Mouse (Mus musculus): ENCODE data around the gene Odf2l. TPM values are rescaled to one million over a fixed set of nuclear protein-coding genes. Genes with fewer than 3 reads are reported as not detected.

Gene Odf2l
- total RNA-seq, 2 experiments from 2014 or later = 14.0 to 24.4 TPM

DNA sequence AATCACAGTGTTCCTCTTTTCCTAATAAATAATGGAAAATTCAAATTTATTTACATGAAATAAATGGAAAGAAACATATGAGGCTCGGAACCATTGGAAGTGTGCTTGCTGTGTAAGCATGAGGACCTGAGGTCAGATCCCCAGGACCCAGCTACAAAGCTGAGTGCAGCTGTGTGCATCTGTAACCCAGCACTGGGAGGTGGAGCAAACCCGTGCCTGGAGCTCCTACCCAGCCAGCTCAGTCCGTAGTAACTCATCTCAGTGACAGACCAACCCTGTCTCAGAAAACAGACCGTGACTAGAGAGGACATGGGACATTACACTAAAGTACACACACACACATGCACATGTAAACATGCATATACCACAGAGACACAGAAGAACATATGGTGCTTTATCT lies 21.8 kb downstream of the Odf2l start:
- no peak for DNase-seq

DNA sequence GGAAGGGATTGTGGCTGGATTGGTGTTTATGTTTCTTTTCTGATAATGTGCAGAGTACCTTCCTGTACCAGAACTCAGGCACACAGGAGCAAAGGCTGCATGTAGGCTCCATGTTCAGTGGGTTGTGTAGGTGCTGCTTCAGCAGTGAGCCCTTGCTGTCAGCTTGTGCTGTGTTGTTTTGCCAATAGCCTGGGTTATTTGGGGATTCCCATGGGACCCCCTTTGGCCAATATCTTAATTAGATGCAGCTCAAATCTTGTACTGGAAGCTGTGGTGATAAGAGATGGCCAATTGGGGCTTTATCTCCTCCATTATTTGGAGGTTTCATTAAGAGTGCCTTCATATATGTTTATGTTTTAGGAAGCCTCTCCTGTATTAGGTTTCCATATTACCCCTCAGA lies 24.5 kb downstream of the Odf2l start:
- no peak for DNase-seq

DNA sequence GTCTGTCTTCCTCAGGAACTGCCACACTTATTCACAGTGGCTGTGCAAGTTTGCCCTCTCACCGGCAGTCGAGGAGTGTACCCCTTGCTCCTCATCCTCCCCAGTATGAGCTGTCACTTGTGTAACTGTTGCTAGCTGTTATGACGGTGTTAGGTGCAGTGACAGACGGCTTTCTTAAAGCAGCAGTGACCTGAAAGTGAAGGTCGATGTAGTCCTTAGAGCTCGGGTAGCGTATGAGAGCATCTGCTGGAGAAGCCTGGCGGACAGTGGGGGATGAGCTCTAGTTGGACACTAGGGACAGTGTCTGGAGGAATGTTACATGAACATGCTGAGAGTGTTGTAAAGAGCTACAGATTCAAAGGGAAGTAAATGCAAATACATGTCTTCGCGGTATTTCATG lies 25.5 kb downstream of the Odf2l start:
- no peak for DNase-seq

DNA sequence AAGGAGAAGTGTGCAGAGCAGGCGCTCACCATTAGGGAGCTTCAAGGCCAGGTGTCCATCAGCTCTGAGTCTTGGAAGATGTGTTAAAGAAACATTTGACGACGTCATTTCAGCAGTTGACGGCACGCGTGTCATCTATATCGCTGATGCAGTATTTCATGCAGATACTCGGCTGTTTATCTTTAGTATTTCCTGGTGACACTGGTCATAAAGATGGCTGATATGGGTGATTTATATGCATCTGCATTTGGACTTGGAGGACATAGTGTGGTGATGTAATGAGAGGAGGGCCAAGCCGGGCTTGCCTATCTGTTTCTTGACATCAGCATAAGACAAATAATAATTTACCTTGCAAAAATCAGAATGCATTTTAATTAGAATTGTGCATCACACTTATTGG lies 28.5 kb downstream of the Odf2l start:
- no peak for DNase-seq

DNA sequence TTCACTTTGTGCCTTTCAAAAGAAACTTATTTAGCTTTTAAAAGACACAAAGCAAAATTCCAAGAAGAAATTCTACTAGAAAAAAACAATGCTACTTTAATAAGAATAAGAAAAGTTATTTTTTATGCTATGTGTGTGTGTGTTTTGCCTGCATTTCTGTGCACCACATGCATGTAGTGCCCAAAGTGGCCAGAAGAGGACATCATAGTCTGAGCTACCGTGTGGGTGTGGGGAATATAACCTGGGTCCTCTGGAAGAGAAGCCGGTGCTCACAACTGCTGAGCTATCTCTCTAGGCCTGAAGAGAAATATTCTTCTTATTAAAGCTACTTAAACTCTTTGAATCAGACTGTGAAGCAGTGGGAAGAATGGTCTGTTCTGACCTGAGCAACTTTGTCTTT lies 29.1 kb downstream of the Odf2l start:
- DNase-seq = peak; percentile 4

DNA sequence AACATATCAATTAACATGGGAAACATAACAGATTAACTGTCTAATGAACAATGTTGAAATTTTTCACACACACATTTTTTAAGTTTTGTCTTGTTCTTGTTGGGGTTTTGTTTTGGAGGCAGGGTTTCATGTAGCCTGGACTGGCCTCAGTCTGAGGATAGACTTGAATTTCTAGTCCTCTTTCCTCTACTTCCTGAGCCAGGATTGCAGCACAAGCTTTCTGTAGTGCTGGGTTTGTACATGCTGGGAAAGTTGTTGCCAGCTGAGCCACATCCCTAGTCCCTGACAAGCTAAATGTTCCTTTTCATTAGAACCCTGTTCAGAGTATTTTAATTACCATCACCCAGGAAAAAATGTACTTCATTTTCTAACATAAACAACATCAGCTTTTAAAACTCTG lies 29.6 kb downstream of the Odf2l start:
- DNase-seq = no peak

DNA sequence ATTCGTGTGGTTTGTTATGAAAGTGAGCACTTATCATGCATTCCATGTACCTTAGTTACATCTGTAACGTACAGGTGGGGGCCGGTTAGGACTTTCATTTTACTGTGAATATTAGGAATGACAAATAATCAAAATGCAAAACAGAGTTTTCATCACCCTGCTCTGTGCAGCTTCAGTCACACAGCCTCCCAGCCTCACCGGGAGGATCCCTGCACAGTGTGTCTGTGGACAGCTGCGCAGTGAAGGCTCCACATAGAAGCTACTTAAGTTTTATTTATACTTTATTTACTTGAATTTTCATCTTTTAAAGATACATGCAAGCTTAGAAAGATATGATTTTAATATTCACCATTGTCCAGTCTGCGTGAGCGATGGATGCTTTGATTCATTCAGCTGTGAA lies 32.7 kb downstream of the Odf2l start:
- DNase-seq = no peak

DNA sequence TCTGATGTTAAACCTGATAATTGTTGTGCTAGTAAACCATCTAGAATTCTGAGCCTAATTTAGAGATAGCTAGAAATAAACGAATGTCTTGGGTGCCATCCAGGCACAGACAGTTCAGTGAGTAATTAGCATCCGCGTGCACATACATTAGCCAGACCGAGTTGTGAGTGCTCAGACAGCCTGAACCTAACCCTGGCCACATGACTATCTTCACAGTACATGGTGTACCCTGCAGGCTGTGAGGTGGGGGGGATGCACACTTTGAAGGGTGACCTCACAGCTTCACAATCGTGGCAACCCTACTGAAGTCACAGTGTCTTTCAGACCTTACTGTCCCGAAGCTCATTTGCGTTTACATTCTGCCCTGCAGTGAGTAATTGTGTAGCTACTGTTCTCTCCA lies 33.5 kb downstream of the Odf2l start:
- no peak for DNase-seq

DNA sequence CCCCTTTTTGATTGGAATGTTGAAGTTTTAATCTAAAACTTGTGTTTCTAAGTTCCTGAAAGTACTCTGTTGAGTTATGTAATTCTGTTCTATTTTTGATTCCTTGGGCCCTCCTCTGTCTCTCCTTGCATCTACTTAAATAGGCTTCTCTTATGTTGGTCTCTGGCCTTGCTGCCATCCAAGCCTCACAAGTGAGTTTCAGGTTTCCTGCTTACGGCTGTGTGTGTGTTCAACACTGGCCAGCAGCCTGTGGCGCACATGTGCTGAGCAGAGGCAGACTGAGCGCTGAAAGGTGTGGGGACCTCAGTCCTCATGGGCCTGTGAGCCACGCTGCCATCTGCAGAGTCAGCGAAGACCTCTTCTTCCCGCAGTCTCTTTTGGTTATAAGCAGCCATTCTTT lies 38.5 kb downstream of the Odf2l start:
- DNase-seq = no peak

DNA sequence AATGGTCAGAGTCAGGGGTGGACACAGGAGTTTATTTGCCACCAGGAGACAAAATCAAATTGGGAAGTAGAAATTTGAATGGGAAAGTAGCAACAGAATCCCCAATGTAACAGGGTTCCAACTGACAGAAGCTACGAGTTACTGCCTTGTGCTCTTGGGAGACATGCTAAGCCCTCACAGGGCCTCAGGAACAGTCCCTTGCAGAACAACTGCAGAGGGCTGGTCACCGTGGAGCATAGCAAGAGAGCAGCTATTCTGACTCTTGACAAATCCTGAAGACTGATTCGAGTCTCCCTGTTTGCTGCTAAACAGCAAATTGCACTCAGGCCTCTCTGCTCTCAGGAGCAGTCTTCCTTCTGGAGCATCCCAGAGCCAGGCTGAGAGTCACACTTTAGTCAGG lies 40.1 kb downstream of the Odf2l start:
- no peak for DNase-seq

DNA sequence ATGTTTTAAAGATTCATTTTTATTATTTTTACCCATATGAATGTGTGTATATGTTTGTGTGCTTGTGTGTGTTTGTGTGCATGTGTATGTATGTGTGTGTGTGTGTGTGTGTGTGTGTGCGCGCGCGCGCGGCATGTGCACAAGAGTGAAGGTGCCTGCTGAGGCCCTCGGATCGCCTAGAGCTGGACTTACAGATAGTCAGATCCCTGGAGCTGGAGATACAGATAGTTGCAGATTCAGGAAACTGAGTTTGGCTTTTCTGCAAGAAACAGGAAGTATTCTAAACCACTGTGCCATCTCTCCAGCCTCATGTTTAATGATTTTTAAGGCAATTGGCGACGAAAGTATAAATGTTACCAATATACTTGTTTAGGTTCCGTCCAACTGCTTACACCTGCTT lies 48.4 kb downstream of the Odf2l start:
- no peak for DNase-seq

DNA sequence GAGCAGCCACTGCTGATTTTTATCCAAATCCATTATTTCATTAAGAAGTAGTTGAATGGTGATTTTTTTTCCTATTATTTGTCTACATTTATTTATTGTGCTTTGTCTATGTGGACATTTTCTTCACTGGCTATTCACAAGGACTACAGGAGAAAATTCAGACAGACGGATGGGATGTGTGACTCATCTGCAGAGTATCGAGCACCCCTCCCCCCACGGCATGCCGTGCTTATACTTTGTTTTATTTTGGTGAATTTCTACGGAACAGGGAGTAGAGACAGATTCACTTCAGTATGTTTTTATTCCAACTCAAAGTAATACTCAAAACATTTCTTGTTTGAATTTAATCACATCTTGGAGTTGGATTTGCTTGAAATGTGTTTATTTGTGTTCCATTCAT lies 49.4 kb downstream of the Odf2l start:
- peak; percentile 44 for DNase-seq

DNA sequence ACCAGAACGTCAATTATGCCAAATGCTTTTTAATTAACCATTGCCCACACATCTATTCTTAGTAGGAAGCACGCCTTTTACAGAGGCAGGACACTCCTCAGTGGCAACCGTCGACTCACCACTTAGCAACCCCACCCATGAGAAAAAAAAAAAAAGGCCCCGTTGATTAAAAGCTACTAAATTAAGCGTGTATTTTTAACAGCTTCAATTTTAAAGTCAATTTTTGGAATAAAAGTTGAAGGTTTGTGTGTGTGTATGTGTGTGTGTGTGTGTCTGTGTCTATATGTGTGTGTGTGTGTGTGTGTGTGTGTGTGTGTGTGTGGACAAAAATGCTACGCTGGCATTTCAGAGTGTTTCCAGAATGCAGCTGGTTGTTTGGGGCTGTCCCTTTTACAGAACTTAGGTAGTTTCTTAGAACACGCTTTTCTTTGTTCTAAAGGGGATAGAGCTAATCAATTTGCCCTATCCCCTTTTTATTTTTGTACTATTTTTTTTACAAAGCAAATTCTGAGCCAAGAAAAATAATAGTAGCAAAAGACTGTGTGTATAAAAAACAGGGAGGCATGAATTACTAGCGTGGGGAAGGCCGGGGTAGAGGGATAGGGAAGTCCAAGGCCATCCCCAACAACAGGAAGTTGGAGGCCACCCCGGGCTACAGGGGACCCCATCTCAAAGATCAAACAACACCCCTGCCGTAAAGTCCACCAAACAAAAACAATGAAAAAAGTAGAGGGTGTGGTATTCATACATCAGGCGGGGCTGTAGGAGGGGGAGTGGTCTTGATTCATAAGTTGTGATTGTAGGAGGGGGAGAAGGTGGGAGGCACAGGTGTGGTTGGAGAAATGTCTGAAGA lies 50.7 kb downstream of the Odf2l start:
- DNase-seq = no peak

DNA sequence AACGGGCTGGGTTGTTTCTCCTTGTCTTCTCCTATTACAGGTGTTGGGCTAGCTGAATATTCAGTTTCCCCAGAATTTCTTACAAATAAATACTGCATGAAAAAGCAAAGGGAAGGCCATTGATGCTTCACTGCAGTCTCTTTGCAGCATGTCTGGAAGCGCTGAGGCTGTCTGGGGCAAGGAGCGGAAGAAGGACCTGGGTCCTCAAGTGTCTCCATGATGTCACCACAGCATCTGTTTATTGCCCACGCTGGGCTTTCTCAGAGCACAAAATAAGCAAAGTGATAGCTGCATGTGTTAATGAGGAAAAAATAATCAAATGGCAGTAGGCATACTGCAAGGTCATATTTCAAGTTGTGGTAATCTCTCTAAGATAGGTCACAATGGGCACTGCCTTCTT lies 51.6 kb downstream of the Odf2l start:
- no peak for DNase-seq

DNA sequence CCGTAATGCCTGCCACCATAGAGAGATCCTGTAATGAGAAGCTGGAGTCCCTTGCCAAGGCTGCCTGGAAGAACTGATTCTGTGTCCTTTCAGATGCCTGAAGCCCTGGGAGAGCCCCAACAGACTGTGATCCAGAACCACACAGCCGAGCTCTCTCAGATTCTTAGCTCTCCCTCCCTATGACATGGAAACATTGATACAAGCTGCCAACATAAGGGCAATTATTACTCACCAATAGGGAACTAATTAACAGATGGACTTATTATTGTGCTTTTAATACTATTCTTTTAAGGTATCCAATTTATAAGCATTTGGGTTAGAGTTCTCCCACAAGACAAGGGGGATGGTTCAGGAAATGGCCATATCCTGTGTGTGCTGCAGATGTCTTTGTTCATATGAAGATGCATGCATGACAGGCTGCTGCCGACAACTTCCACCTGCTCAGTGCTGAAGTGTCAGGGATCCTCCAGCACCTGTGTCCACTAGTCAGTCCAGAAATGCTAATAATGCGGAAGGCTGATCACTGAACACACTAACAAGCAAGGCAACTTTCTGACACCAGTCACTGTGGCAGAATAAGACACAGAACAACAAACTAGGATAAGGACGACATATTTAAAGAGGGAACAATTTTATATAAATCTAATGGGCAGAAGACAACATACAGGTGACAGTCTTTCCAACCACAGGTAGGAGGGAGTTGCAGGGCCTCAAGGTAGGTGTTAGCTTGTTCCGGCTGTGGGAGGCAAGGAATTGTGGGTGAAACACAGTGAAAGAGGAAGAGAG lies 52.4 kb downstream of the Odf2l start:
- DNase-seq = no peak

DNA sequence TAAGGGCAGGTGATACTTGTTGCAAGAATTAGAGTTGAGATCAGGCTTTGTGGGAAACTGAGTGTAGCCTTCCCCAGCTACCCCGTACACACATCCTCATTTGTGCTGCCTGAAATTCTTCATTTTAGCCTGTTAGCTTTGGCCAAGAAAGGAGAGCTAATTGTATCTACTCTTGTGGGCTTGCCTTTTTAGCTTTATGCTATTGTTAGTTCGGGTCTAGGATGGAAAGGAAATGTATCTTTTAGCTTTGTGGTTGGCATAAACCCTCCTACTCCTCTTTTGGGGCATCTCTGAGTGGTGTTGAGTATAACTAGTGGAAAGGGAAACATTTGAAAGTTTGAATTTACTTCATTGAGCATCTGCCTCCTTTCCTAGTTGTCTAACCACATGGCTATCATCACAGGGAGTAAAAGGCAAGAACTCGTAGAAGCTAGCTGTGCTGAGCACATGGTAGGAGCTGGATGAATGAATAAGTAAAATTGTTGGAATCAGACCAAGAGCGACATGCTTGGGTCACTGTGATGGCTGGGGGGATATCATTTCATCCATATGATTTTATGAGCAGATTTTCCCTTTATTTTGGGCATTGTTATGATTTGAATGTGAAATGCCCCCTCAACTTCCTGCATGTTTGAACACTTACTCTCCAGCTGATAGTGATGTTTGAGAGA lies 53.1 kb downstream of the Odf2l start:
- DNase-seq = no peak

DNA sequence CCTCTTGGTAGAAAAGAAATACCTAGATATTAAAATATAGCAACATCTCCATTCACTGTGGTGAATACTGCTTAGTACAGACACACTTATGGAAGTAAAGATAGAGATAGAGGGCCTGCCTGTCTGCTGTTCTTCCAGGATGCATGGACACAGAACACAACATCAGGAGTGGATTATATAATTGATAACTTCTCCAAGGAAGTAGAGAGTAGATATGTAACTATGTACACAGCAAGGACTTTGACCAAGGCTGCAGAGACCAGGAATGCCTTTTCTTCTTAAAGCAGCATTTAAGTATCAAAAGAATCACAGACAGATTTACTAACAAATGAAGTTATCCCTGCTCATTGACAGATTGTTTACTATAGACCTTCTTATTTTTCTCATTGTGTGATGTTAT lies 66.3 kb downstream of the Odf2l start:
- no peak for DNase-seq

DNA sequence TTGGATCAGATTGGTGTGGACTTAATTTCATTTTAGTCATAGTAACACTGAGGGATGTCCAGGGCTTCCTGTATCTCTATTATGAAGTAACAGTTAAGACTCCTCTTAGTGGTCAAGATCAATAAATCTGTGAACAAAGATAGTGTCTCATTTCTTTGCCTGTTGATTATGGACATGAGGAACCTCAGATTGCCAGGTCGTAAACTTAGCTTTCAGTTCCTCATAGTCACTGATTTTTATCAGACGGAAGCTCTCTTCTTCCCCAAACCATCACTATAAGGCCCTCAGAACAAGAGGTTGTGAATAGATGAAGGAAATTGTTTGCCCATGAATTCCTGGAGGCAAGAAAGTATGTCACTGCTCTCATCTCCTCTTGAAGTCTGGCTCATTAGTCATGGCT lies 73.6 kb downstream of the Odf2l start:
- DNase-seq = no peak

DNA sequence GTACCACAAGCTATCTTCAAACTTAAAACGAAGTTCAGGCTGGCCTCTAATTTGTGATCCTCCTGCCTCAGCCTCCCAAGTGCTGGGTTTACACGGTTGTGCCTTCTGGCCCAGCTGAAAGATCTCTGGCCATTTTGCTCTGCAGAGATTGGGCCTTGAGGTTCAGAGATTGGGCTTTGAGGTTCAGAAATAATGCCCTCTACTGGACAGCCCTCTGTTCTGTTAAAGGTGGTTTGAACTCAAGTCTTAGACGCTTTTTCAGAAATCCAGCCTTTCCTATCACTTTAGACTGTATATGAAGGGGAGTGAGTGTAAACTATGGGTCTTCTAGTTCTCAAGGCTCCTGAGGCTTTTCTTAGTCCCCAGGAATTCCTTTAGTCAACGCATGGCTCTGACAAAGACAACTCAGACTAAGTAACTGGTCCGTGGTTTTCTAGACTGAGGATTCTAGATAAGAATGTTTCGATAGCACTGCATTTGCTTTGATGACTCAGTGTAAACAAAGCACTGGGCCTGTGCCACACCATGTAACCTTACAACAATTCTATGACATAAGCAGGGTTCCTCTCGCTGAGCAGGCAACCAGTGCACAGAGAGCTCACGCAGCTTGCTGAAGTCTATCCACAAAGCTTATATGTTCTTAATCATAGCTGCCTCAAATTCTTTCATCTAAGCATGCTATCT lies 77.0 kb downstream of the Odf2l start:
- DNase-seq = no peak

DNA sequence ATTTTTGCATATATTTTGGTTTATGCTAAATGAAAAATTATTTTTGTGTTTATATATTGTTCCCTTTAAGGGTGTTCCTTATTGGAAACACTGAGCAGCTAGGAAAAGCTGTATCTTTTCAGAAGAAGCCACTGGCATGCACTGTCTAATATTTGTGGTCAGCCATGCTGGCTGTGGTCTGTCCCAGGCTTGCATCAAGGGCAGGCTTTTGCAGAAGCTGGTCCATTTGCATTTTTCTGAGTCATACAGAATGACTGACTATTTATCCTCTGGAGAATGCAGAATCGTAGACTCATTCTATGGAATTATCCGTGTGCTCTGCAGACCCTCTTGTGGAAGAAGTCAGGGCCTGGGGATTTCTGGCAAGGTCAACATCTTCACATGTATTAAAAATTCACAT lies 79.7 kb downstream of the Odf2l start:
- no peak for DNase-seq

All from adrenal gland, postnatal 10 days (tissue).